Mouse (Mus musculus): ENCODE data around the gene Tbx10. TPM values are rescaled to one million over a fixed set of nuclear protein-coding genes. Genes with fewer than 3 reads are reported as not detected.
"Not testable (repeated sequence)": the region's sequence is repeated elsewhere in the genome, so short reads cannot be mapped to it uniquely, and the experiment has no call there.

The Tbx10 gene
- polyA plus RNA-seq, 1 experiment from 2014 or later, result not detected

- 64% methylated on average over 11 of the region's 11 CpGs for WGBS
- H3K4me1 ChIP-seq (ENCODE audit: control insufficient read depth, insufficient read depth, low read length), result 0 out of 2 replicates have a peak, but pooled peaks cover 3% of the 10 kb centered on the region
- no peak overlapping the region for H3K4me2 ChIP-seq (ENCODE audit: low read depth, low read length)
- no peak overlapping the region for H3K4me3 ChIP-seq (ENCODE audit: low read length)
- no peak overlapping the region for H3K27ac ChIP-seq (ENCODE audit: low read length)
- H3K9ac ChIP-seq (ENCODE audit: low read length), result no peak overlapping the region
- H3K36me3 ChIP-seq (ENCODE audit: control insufficient read depth, insufficient read depth), result no peaks in the 10 kb centered on the region
- H3K9me3 ChIP-seq (replicated peaks; ENCODE audit: control insufficient read depth, low read length), result no peaks in the 10 kb centered on the region
- ATAC-seq (replicated peaks; ENCODE audit: extremely low read depth, insufficient read depth, low FRiP score), result no peak
- no peaks in the 10 kb centered on the region; the same call in 1 of the 2 replicates for H3K27me3 ChIP-seq (ENCODE audit: control insufficient read depth, insufficient read depth, low read length)
Measured at GRCm38 (mm10) chr19:3966330-3967075, 26.0 kb upstream of the Tbx10 start.

GRCm38 (mm10) chr19:3967258-3967657 is 25.3 kb upstream of the Tbx10 start:
- ATAC-seq (replicated peaks; ENCODE audit: extremely low read depth, insufficient read depth, low FRiP score), result no peak
- WGBS, result 35% methylated on average over 3 of the region's 3 CpGs
- H3K27me3 ChIP-seq (ENCODE audit: control insufficient read depth, insufficient read depth, low read length), result no peaks in the 10 kb centered on the region; the same call in 1 of the 2 replicates

GRCm38 (mm10) chr19:3972229-3972628 is 20.3 kb upstream of the Tbx10 start, which contains the start of gene Aldh3b2:
TSS of gene Aldh3b2 (plus strand) at chr19:3972328.
- H3K27me3 ChIP-seq (ENCODE audit: control insufficient read depth, insufficient read depth, low read length), result no peaks in the 10 kb centered on the region; the same call in 1 of the 2 replicates
- H3K9ac ChIP-seq (ENCODE audit: low read length), result no peak within 1 kb of the TSS
- WGBS, result 50% methylated on average over 9 of the region's 9 CpGs
- no peak within 1 kb of the TSS for H3K4me2 ChIP-seq (ENCODE audit: low read depth, low read length)
- H3K36me3 ChIP-seq (ENCODE audit: control insufficient read depth, insufficient read depth), result no peaks in the 10 kb centered on the region
- 0 out of 2 replicates have a peak, but pooled peaks cover 1% of the 10 kb centered on the region for H3K4me1 ChIP-seq (ENCODE audit: control insufficient read depth, insufficient read depth, low read length)
- no peak within 1 kb of the TSS for H3K27ac ChIP-seq (ENCODE audit: low read length)
- no peak within 1 kb of the TSS for H3K4me3 ChIP-seq (ENCODE audit: low read length)
- H3K9me3 ChIP-seq (replicated peaks; ENCODE audit: control insufficient read depth, low read length), result no peaks in the 10 kb centered on the region
- no peak for ATAC-seq (replicated peaks; ENCODE audit: extremely low read depth, insufficient read depth, low FRiP score)

More at GRCm38 (mm10) chr19:3967258-3967657, 25.3 kb upstream of the Tbx10 start:
- H3K4me2 ChIP-seq (ENCODE audit: low read depth, low read length), result no peak overlapping the region
- 0 out of 2 replicates have a peak, but pooled peaks cover 3% of the 10 kb centered on the region for H3K4me1 ChIP-seq (ENCODE audit: control insufficient read depth, insufficient read depth, low read length)
- H3K9me3 ChIP-seq (replicated peaks; ENCODE audit: control insufficient read depth, low read length), result no peaks in the 10 kb centered on the region
- no peaks in the 10 kb centered on the region for H3K36me3 ChIP-seq (ENCODE audit: control insufficient read depth, insufficient read depth)
- no peak overlapping the region for H3K27ac ChIP-seq (ENCODE audit: low read length)
- H3K9ac ChIP-seq (ENCODE audit: low read length), result no peak overlapping the region
- no peak overlapping the region for H3K4me3 ChIP-seq (ENCODE audit: low read length)

GRCm38 (mm10) chr19:3974608-3975007 is 17.9 kb upstream of the Tbx10 start:
- not testable (repeated sequence) for H3K27me3 ChIP-seq (ENCODE audit: control insufficient read depth, insufficient read depth, low read length); H3K9ac ChIP-seq (ENCODE audit: low read length); ATAC-seq (replicated peaks; ENCODE audit: extremely low read depth, insufficient read depth, low FRiP score); H3K4me2 ChIP-seq (ENCODE audit: low read depth, low read length); H3K4me3 ChIP-seq (ENCODE audit: low read length); H3K36me3 ChIP-seq (ENCODE audit: control insufficient read depth, insufficient read depth); H3K9me3 ChIP-seq (replicated peaks; ENCODE audit: control insufficient read depth, low read length); H3K4me1 ChIP-seq (ENCODE audit: control insufficient read depth, insufficient read depth, low read length); H3K27ac ChIP-seq (ENCODE audit: low read length)
- WGBS, result 74% methylated on average over 6 of the region's 6 CpGs

GRCm38 (mm10) chr19:3975866-3976265 is 16.7 kb upstream of the Tbx10 start:
- Histone ChIP-seq H3K4me2 (ENCODE audit: low read depth, low read length) (no peak overlapping the region), H3K27me3 (ENCODE audit: control insufficient read depth, insufficient read depth, low read length) (no peaks in the 10 kb centered on the region), H3K27ac (ENCODE audit: low read length) (no peak overlapping the region), H3K9me3 (replicated peaks; ENCODE audit: control insufficient read depth, low read length) (no peaks in the 10 kb centered on the region), H3K4me3 (ENCODE audit: low read length) (no peak overlapping the region), H3K4me1 (ENCODE audit: control insufficient read depth, insufficient read depth, low read length) (no peaks in the 10 kb centered on the region), H3K36me3 (ENCODE audit: control insufficient read depth, insufficient read depth) (no peaks in the 10 kb centered on the region), H3K9ac (ENCODE audit: low read length) (no peak overlapping the region)
- 77% methylated on average over 2 of the region's 2 CpGs for WGBS
- ATAC-seq (replicated peaks; ENCODE audit: extremely low read depth, insufficient read depth, low FRiP score), result no peak

GRCm38 (mm10) chr19:3980309-3980708 is 12.2 kb upstream of the Tbx10 start:
- no peaks in the 10 kb centered on the region for H3K36me3 ChIP-seq (ENCODE audit: control insufficient read depth, insufficient read depth)
- H3K9me3 ChIP-seq (replicated peaks; ENCODE audit: control insufficient read depth, low read length), result no peaks in the 10 kb centered on the region
- ATAC-seq (replicated peaks; ENCODE audit: extremely low read depth, insufficient read depth, low FRiP score), result peak; percentile 75; the same call in 1 of the 2 replicates
- 11% methylated on average over 4 of the region's 4 CpGs for WGBS
- H3K4me3 ChIP-seq (ENCODE audit: low read length), result no peak overlapping the region
- H3K27ac ChIP-seq (ENCODE audit: low read length), result no peak overlapping the region
- no peaks in the 10 kb centered on the region for H3K27me3 ChIP-seq (ENCODE audit: control insufficient read depth, insufficient read depth, low read length)
- H3K9ac ChIP-seq (ENCODE audit: low read length), result no peak overlapping the region
- H3K4me2 ChIP-seq (ENCODE audit: low read depth, low read length), result no peak overlapping the region
- H3K4me1 ChIP-seq (ENCODE audit: control insufficient read depth, insufficient read depth, low read length), result peaks cover 5% of the 10 kb centered on the region

GRCm38 (mm10) chr19:3980917-3981316 is 11.6 kb upstream of the Tbx10 start:
- peaks cover 11% of the 10 kb centered on the region for H3K4me1 ChIP-seq (ENCODE audit: control insufficient read depth, insufficient read depth, low read length)
- no peak overlapping the region for H3K9ac ChIP-seq (ENCODE audit: low read length)
- H3K27ac ChIP-seq (ENCODE audit: low read length), result no peak overlapping the region
- no peaks in the 10 kb centered on the region for H3K27me3 ChIP-seq (ENCODE audit: control insufficient read depth, insufficient read depth, low read length)
- ATAC-seq (replicated peaks; ENCODE audit: extremely low read depth, insufficient read depth, low FRiP score), result no peak
- H3K36me3 ChIP-seq (ENCODE audit: control insufficient read depth, insufficient read depth), result no peaks in the 10 kb centered on the region
- no peak overlapping the region for H3K4me2 ChIP-seq (ENCODE audit: low read depth, low read length)
- 71% methylated on average over 9 of the region's 9 CpGs for WGBS
- H3K4me3 ChIP-seq (ENCODE audit: low read length), result no peak overlapping the region
- H3K9me3 ChIP-seq (replicated peaks; ENCODE audit: control insufficient read depth, low read length), result no peaks in the 10 kb centered on the region

- peaks cover 22% of the 10 kb centered on the region for H3K4me1 ChIP-seq (ENCODE audit: control insufficient read depth, insufficient read depth, low read length)
- H3K4me2 ChIP-seq (ENCODE audit: low read depth, low read length), result no peak overlapping the region
- no peak overlapping the region for H3K9ac ChIP-seq (ENCODE audit: low read length)
- H3K27ac ChIP-seq (ENCODE audit: low read length), result no peak overlapping the region
- no peaks in the 10 kb centered on the region for H3K27me3 ChIP-seq (ENCODE audit: control insufficient read depth, insufficient read depth, low read length)
- H3K9me3 ChIP-seq (replicated peaks; ENCODE audit: control insufficient read depth, low read length), result no peaks in the 10 kb centered on the region
- H3K4me3 ChIP-seq (ENCODE audit: low read length), result no peak overlapping the region
- 56% methylated on average over 9 of the region's 9 CpGs for whole genome bisulfite sequencing
- H3K36me3 ChIP-seq (ENCODE audit: control insufficient read depth, insufficient read depth), result 0 out of 2 replicates have a peak, but pooled peaks cover 1% of the 10 kb centered on the region
- ATAC-seq (replicated peaks; ENCODE audit: extremely low read depth, insufficient read depth, low FRiP score), result no peak
Measured at GRCm38 (mm10) chr19:3983527-3984200, 8.9 kb upstream of the Tbx10 start.

- H3K27ac ChIP-seq (ENCODE audit: low read length), result peak overlapping the region; percentile 82
- H3K9me3 ChIP-seq (replicated peaks; ENCODE audit: control insufficient read depth, low read length), result no peaks in the 10 kb centered on the region
- H3K4me3 ChIP-seq (ENCODE audit: low read length), result no peak overlapping the region
- H3K4me2 ChIP-seq (ENCODE audit: low read depth, low read length), result no peak overlapping the region
- peaks cover 22% of the 10 kb centered on the region for H3K4me1 ChIP-seq (ENCODE audit: control insufficient read depth, insufficient read depth, low read length)
- H3K27me3 ChIP-seq (ENCODE audit: control insufficient read depth, insufficient read depth, low read length), result no peaks in the 10 kb centered on the region
- 27% methylated on average over 8 of the region's 8 CpGs for WGBS
- no peak overlapping the region for H3K9ac ChIP-seq (ENCODE audit: low read length)
- 0 out of 2 replicates have a peak, but pooled peaks cover 4% of the 10 kb centered on the region for H3K36me3 ChIP-seq (ENCODE audit: control insufficient read depth, insufficient read depth)
- no peak for ATAC-seq (replicated peaks; ENCODE audit: extremely low read depth, insufficient read depth, low FRiP score)
Measured at GRCm38 (mm10) chr19:3985261-3985681, 7.3 kb upstream of the Tbx10 start.

Measured in heart, embryonic 16.5 days (tissue).